Mouse (Mus musculus) MEL (cell line): ENCODE measurements at regions not wholly inside any gene's neighbourhood (a gene's known extent, or its start where the extent isn't known, plus 50 kb on each side); places are given as distances from the start of the nearest gene placed in this dataset.

ENCODE experiments used
- BHLHE40 ChIP-seq: IDR thresholded peaks from 2 replicates; pipeline ENCODE4 v1.6.1; 2012; ENCODE audit warnings: low read depth, mild to moderate bottlenecking, inconsistent platforms, low read length, improper control_type of control experiment, borderline replicate concordance
- CTCF ChIP-seq, 3 experiments: IDR thresholded peaks in 2 of 3; conservative IDR thresholded peaks in 1 of 3; 2 replicates each; pipeline ENCODE4 v1.5.1; 2011 to 2012; ENCODE audit warnings: low read length in 3 of 3, low read depth in 2 of 3, mild to moderate bottlenecking in 2 of 3, improper control_type of control experiment in 1 of 3, inconsistent platforms in 1 of 3, mixed read lengths in 1 of 3, moderate library complexity in 1 of 3; ENCODE audit not compliant: control insufficient read depth in 1 of 3, insufficient read depth in 1 of 3, poor library complexity in 1 of 3, severe bottlenecking in 1 of 3
- MYB ChIP-seq: IDR thresholded peaks from 2 replicates; pipeline ENCODE4 v1.6.1; 2011; ENCODE audit warnings: mild to moderate bottlenecking, low read depth, low read length, improper control_type of control experiment
- TCF12 ChIP-seq: IDR thresholded peaks from 2 replicates; pipeline ENCODE4 v1.6.1; 2014; ENCODE audit warnings: low read depth, mild to moderate bottlenecking, inconsistent platforms, low read length, improper control_type of control experiment, moderate library complexity
- USF1 ChIP-seq: IDR thresholded peaks from 2 replicates; pipeline ENCODE4 v1.6.1; 2014; ENCODE audit warnings: low read depth, mild to moderate bottlenecking, inconsistent platforms, low read length, improper control_type of control experiment, moderate library complexity

- TF ChIP-seq TCF12, result no peak
- TF ChIP-seq USF1, result no peak
- TF ChIP-seq MYB, result no peak
- TF ChIP-seq CTCF (IDR thresholded peaks at IDR 0.05 in 2 of 3, conservative IDR thresholded peaks at IDR 0.05 in 1 of 3; ENCODE audit: control insufficient read depth in 1 of 3, insufficient read depth in 1 of 3, low read depth in 2 of 3, low read length in 3 of 3, poor library complexity in 1 of 3, severe bottlenecking in 1 of 3), result no peak
- TF ChIP-seq BHLHE40, result no peak
These were observed 307.9 kb downstream of the Satb1 start for GRCm38 (mm10) chr17:51525219-51525618.
